Mouse (Mus musculus): Measurements from ENCODE around the gene Ccl2.

The Ccl2 gene

GRCm38 (mm10) chr11:82035356-82035755, at the start of gene Ccl2:
TSS of gene Ccl2 (plus strand) at chr11:82035571.
- peak; percentile 93 for DNase-seq (ENCODE audit: low read depth, low spot score)

- DNase-seq (ENCODE audit: low read depth, low spot score): peak; percentile 70
These were observed 39.1 kb upstream of the Ccl2 start for GRCm38 (mm10) chr11:81996172-81996841.

GRCm38 (mm10) chr11:81997085-81997484, 38.3 kb upstream of the Ccl2 start:
- no peak for DNase-seq (ENCODE audit: low read depth, low spot score)

GRCm38 (mm10) chr11:81998646-81999045, 36.7 kb upstream of the Ccl2 start:
- DNase-seq (ENCODE audit: low read depth, low spot score): no peak

GRCm38 (mm10) chr11:81999469-81999868, 35.9 kb upstream of the Ccl2 start:
- no peak for DNase-seq (ENCODE audit: low read depth, low spot score)

GRCm38 (mm10) chr11:82000581-82000980, 34.8 kb upstream of the Ccl2 start:
- no peak for DNase-seq (ENCODE audit: low read depth, low spot score)

- DNase-seq (ENCODE audit: low read depth, low spot score): no peak
These were observed 30.6 kb upstream of the Ccl2 start for GRCm38 (mm10) chr11:82004810-82005209.

- peak; percentile 90 for DNase-seq (ENCODE audit: low read depth, low spot score)
These were observed 28.5 kb upstream of the Ccl2 start for GRCm38 (mm10) chr11:82006796-82007423.

GRCm38 (mm10) chr11:82010115-82010514, 25.3 kb upstream of the Ccl2 start:
- no peak for DNase-seq (ENCODE audit: low read depth, low spot score)

GRCm38 (mm10) chr11:82011411-82012193, 23.8 kb upstream of the Ccl2 start:
- DNase-seq (ENCODE audit: low read depth, low spot score): peak; percentile 66

GRCm38 (mm10) chr11:82013756-82014155, 21.6 kb upstream of the Ccl2 start:
- DNase-seq (ENCODE audit: low read depth, low spot score): no peak

GRCm38 (mm10) chr11:82015066-82015465, 20.3 kb upstream of the Ccl2 start:
- no peak for DNase-seq (ENCODE audit: low read depth, low spot score)

GRCm38 (mm10) chr11:82016181-82016780, 19.1 kb upstream of the Ccl2 start:
- DNase-seq (ENCODE audit: low read depth, low spot score): no peak

GRCm38 (mm10) chr11:82019389-82019788, 16.0 kb upstream of the Ccl2 start:
- DNase-seq (ENCODE audit: low read depth, low spot score): no peak

GRCm38 (mm10) chr11:82019793-82020192, 15.6 kb upstream of the Ccl2 start:
- no peak for DNase-seq (ENCODE audit: low read depth, low spot score)

GRCm38 (mm10) chr11:82021406-82021805, 14.0 kb upstream of the Ccl2 start:
- DNase-seq (ENCODE audit: low read depth, low spot score): no peak

GRCm38 (mm10) chr11:82022504-82023056, 12.8 kb upstream of the Ccl2 start:
- DNase-seq (ENCODE audit: low read depth, low spot score): no peak

- DNase-seq (ENCODE audit: low read depth, low spot score): peak; percentile 36
These were observed 11.6 kb upstream of the Ccl2 start for GRCm38 (mm10) chr11:82023769-82024168.

GRCm38 (mm10) chr11:82030171-82030570, 5.2 kb upstream of the Ccl2 start:
- no peak for DNase-seq (ENCODE audit: low read depth, low spot score)

GRCm38 (mm10) chr11:82032136-82032535, 3.2 kb upstream of the Ccl2 start:
- no peak for DNase-seq (ENCODE audit: low read depth, low spot score)

- peak; percentile 89 for DNase-seq (ENCODE audit: low read depth, low spot score)
These were observed 2.6 kb upstream of the Ccl2 start for GRCm38 (mm10) chr11:82032678-82033344.
